Mouse (Mus musculus) brain, embryonic 14.5 days (tissue): ENCODE results near the gene Anapc7.

ENCODE experiments used
- CTCF ChIP-seq: fragments of 200-500 bp; IDR thresholded peaks from 2 replicates; pipeline ENCODE4 v1.5.1; 2012; ENCODE audit warnings: inconsistent platforms, mild to moderate bottlenecking, moderate library complexity, borderline replicate concordance; ENCODE audit not compliant: insufficient read depth, insufficient read length; ENCODE audit errors: extremely low read depth
- POLR2A ChIP-seq: fragments of 200-500 bp; IDR thresholded peaks from 2 replicates; pipeline ENCODE4 v1.6.1; 2012; ENCODE audit warnings: mild to moderate bottlenecking, inconsistent platforms, borderline replicate concordance; ENCODE audit not compliant: poor library complexity, insufficient read depth, insufficient read length, severe bottlenecking; ENCODE audit errors: extremely low read depth

- TF ChIP-seq CTCF (no peak), POLR2A (no peak)
Observed at GRCm38 (mm10) chr5:122403362-122403761, 18.1 kb upstream of the Anapc7 start.
